Mouse (Mus musculus): ENCODE data around the gene Hectd4. TPM values are rescaled to one million over a fixed set of nuclear protein-coding genes. Genes with fewer than 3 reads are reported as not detected.
A peak's percentile ranks its signal among the peaks of the same experiment; 100 is the strongest.

The Hectd4 gene
- total and polyA plus RNA-seq, 3 experiments = 2.1 to 7.8 (median 6.0) TPM

- in situ Hi-C loops (cut with MboI; ENCODE audit: low pct_ligation_motif_present, low pct_unique_long_range_greater_than_20kb, low sequenced_read_pairs) (no loop called here), dilution Hi-C loops (cut with MboI; ENCODE audit: extremely low pct_ligation_motif_present, extremely low pct_unique_long_range_greater_than_20kb, low sequenced_read_pairs) (no loop called here)
- H3K9me3 ChIP-seq (replicated peaks; ENCODE audit: low read length) = no peaks in the 10 kb centered on the region
- H3K9ac ChIP-seq (ENCODE audit: insufficient read depth, low read depth) = peak overlapping the region; percentile 25; the same call in 1 of the 2 replicates
- H3K4me2 ChIP-seq (ENCODE audit: insufficient read depth, low read depth, poor library complexity, severe bottlenecking) = no peak overlapping the region
- H3K79me2 ChIP-seq (replicated peaks; ENCODE audit: control insufficient read depth, extremely low read depth, insufficient read depth, poor library complexity, severe bottlenecking) = peaks cover 7% of the 10 kb centered on the region
- H3K27me3 ChIP-seq (replicated peaks) = no peaks in the 10 kb centered on the region
- H3K27ac ChIP-seq (ENCODE audit: insufficient read depth, low read depth) = no peak overlapping the region
- H3K4me1 ChIP-seq (ENCODE audit: control insufficient read depth in 1 of 2, insufficient read depth in 2 of 2) = peaks cover 0 to 15% of the 10 kb centered on the region in 2 experiments; a peak in 2 of 4 replicates
- no peaks in the 10 kb centered on the region for H3K36me3 ChIP-seq (replicated peaks in 1 of 2; ENCODE audit: control insufficient read depth in 1 of 2, insufficient read depth in 1 of 2, low read length in 1 of 2)
- TF ChIP-seq NRF1 (IDR thresholded peaks at IDR 0.05; ENCODE audit: low read depth, low read length) = no peak
- no peak for TF ChIP-seq MXI1 (IDR thresholded peaks at IDR 0.05; ENCODE audit: low read depth, low read length)
- TF ChIP-seq MYC (IDR thresholded peaks at IDR 0.05; ENCODE audit: low read depth, low read length) = no peak
- no peak for TF ChIP-seq SIN3A (IDR thresholded peaks at IDR 0.05; ENCODE audit: low read length)
- no peak for TF ChIP-seq CHD1 (IDR thresholded peaks at IDR 0.05; ENCODE audit: low read depth, low read length)
- TF ChIP-seq E2F4 (IDR thresholded peaks at IDR 0.05; ENCODE audit: insufficient replicate concordance, low read depth, low read length) = no peak
- no peak for TF ChIP-seq PAX5 (IDR thresholded peaks at IDR 0.05; ENCODE audit: low read length)
- no peak for TF ChIP-seq USF1 (IDR thresholded peaks at IDR 0.05; ENCODE audit: low read depth, low read length)
- no peak for TF ChIP-seq HCFC1 (IDR thresholded peaks at IDR 0.05; ENCODE audit: low read depth, low read length)
- TF ChIP-seq TBP (conservative IDR thresholded peaks at IDR 0.05; ENCODE audit: low read depth, low read length) = no peak
- no peak for TF ChIP-seq MEF2A (IDR thresholded peaks at IDR 0.05; ENCODE audit: borderline replicate concordance, low read depth, low read length)
- no peak for TF ChIP-seq JUND (conservative IDR thresholded peaks at IDR 0.05; ENCODE audit: low read depth, low read length)
- TF ChIP-seq MAZ (IDR thresholded peaks at IDR 0.05; ENCODE audit: low read depth, low read length) = no peak
- no peak for TF ChIP-seq GABPA (IDR thresholded peaks at IDR 0.05; ENCODE audit: insufficient replicate concordance, low read depth, low read length)
- TF ChIP-seq RCOR1 (conservative IDR thresholded peaks at IDR 0.05; ENCODE audit: low read depth, low read length) = no peak
- TF ChIP-seq CTCF (conservative IDR thresholded peaks at IDR 0.05 in 1 of 2, IDR thresholded peaks at IDR 0.05 in 1 of 2; ENCODE audit: low read depth in 2 of 2, low read length in 2 of 2) = no peak
- no peak for TF ChIP-seq MAX (IDR thresholded peaks at IDR 0.05; ENCODE audit: low read length)
- TF ChIP-seq ETS1 (conservative IDR thresholded peaks at IDR 0.05; ENCODE audit: low read depth, low read length) = no peak
- no peak for TF ChIP-seq SMC3 (IDR thresholded peaks at IDR 0.05; ENCODE audit: low read depth, low read length)
- no peak for TF ChIP-seq ZNF384 (IDR thresholded peaks at IDR 0.05; ENCODE audit: low read depth, low read length)
- no peak overlapping the region for H3K4me3 ChIP-seq (replicated peaks in 1 of 3; ENCODE audit: low read depth in 2 of 3, low read length in 2 of 3, poor library complexity in 1 of 3)
- DNase-seq (ENCODE audit: extremely low read depth) = no peak
Observed at GRCm38 (mm10) chr5:121389106-121389505, 169.1 kb downstream of the Hectd4 start.

GRCm38 (mm10) chr5:121389691-121390090 is 169.7 kb downstream of the Hectd4 start:
- H3K36me3 ChIP-seq (replicated peaks in 1 of 2; ENCODE audit: control insufficient read depth in 1 of 2, insufficient read depth in 1 of 2, low read length in 1 of 2) = no peaks in the 10 kb centered on the region
- TF ChIP-seq RCOR1 (conservative IDR thresholded peaks at IDR 0.05; ENCODE audit: low read depth, low read length) (no peak), ZMIZ1 (IDR thresholded peaks at IDR 0.05; ENCODE audit: low read depth, low read length) (no peak), SMC3 (IDR thresholded peaks at IDR 0.05; ENCODE audit: low read depth, low read length) (no peak), MAFK (IDR thresholded peaks at IDR 0.05; ENCODE audit: insufficient replicate concordance, low read length) (peak; percentile 72; the same call in 1 of the 2 replicates), CTCF (conservative IDR thresholded peaks at IDR 0.05 in 1 of 2, IDR thresholded peaks at IDR 0.05 in 1 of 2; ENCODE audit: low read depth in 2 of 2, low read length in 2 of 2) (no peak)
- no peak overlapping the region for H3K4me3 ChIP-seq (replicated peaks in 1 of 3; ENCODE audit: low read depth in 2 of 3, low read length in 2 of 3, poor library complexity in 1 of 3)
- peaks cover 3% of the 10 kb centered on the region; the same call in 1 of the 2 replicates for H3K79me2 ChIP-seq (replicated peaks; ENCODE audit: control insufficient read depth, extremely low read depth, insufficient read depth, poor library complexity, severe bottlenecking)
- H3K4me2 ChIP-seq (ENCODE audit: insufficient read depth, low read depth, poor library complexity, severe bottlenecking) = no peak overlapping the region; the same call in 1 of the 2 replicates
- in situ Hi-C loops (cut with MboI; ENCODE audit: low pct_ligation_motif_present, low pct_unique_long_range_greater_than_20kb, low sequenced_read_pairs) = no loop called here
- no peak overlapping the region for H3K27ac ChIP-seq (ENCODE audit: insufficient read depth, low read depth)
- H3K4me1 ChIP-seq (ENCODE audit: control insufficient read depth in 1 of 2, insufficient read depth in 2 of 2) = peaks cover 0 to 15% of the 10 kb centered on the region in 2 experiments; a peak in 2 of 4 replicates
- DNase-seq (ENCODE audit: extremely low read depth) = no peak
- dilution Hi-C loops (cut with MboI; ENCODE audit: extremely low pct_ligation_motif_present, extremely low pct_unique_long_range_greater_than_20kb, low sequenced_read_pairs) = no loop called here
- no peaks in the 10 kb centered on the region for H3K9me3 ChIP-seq (replicated peaks; ENCODE audit: low read length)
- H3K9ac ChIP-seq (ENCODE audit: insufficient read depth, low read depth) = peak overlapping the region; percentile 25; the same call in 1 of the 2 replicates
- H3K27me3 ChIP-seq (replicated peaks) = no peaks in the 10 kb centered on the region
